Mouse (Mus musculus): ENCODE measurements around the gene Ank2. TPM values are rescaled to one million over a fixed set of nuclear protein-coding genes. Genes with fewer than 3 reads are reported as not detected.
"Not testable (repeated sequence)": the region's sequence is repeated elsewhere in the genome, so short reads cannot be mapped to it uniquely, and the experiment has no call there.

Gene Ank2
- polyA plus RNA-seq, 1 experiment from 2014 or later, result 47.1 TPM

- H3K27ac ChIP-seq, result no peak overlapping the region
- H3K4me1 ChIP-seq, result no peaks in the 10 kb centered on the region
- no peak for ATAC-seq (ENCODE audit: insufficient number of reproducible peaks, insufficient read depth, low FRiP score, low TSS enrichment)
- no peak overlapping the region for H3K9ac ChIP-seq
- no peak overlapping the region for H3K4me2 ChIP-seq (replicated peaks)
- no peaks in the 10 kb centered on the region for H3K27me3 ChIP-seq
- H3K36me3 ChIP-seq, result no peaks in the 10 kb centered on the region
- WGBS, result 75% methylated on average over 8 of the region's 8 CpGs
- peaks cover 5% of the 10 kb centered on the region; the same call in 1 of the 2 replicates for H3K9me3 ChIP-seq
- H3K4me3 ChIP-seq, result no peak overlapping the region
These were observed 153.2 kb downstream of the Ank2 start for GRCm38 (mm10) chr3:127345860-127346459.

- no peaks in the 10 kb centered on the region for H3K4me1 ChIP-seq
- WGBS, result 93% methylated on average over 2 of the region's 2 CpGs
- H3K27ac ChIP-seq, result no peak overlapping the region
- H3K4me2 ChIP-seq (replicated peaks), result no peak overlapping the region
- no peak overlapping the region for H3K9ac ChIP-seq
- no peaks in the 10 kb centered on the region for H3K36me3 ChIP-seq
- ATAC-seq (ENCODE audit: insufficient number of reproducible peaks, insufficient read depth, low FRiP score, low TSS enrichment), result no peak
- no peaks in the 10 kb centered on the region for H3K9me3 ChIP-seq
- H3K4me3 ChIP-seq, result no peak overlapping the region
- no peaks in the 10 kb centered on the region for H3K27me3 ChIP-seq
These were observed 157.8 kb downstream of the Ank2 start for GRCm38 (mm10) chr3:127341300-127341699.

- H3K27ac ChIP-seq, result no peak overlapping the region
- no peaks in the 10 kb centered on the region for H3K4me1 ChIP-seq
- H3K9me3 ChIP-seq, result no peaks in the 10 kb centered on the region
- H3K9ac ChIP-seq, result no peak overlapping the region
- H3K36me3 ChIP-seq, result no peaks in the 10 kb centered on the region
- no peak overlapping the region for H3K4me2 ChIP-seq (replicated peaks)
- no peaks in the 10 kb centered on the region for H3K27me3 ChIP-seq
- ATAC-seq (ENCODE audit: insufficient number of reproducible peaks, insufficient read depth, low FRiP score, low TSS enrichment), result no peak
- H3K4me3 ChIP-seq, result no peak overlapping the region
- WGBS, result 85% methylated on average over 6 of the region's 6 CpGs
These were observed 164.3 kb downstream of the Ank2 start for GRCm38 (mm10) chr3:127334876-127335275.

- Histone ChIP-seq H3K4me1 (no peaks in the 10 kb centered on the region), H3K9me3 (no peaks in the 10 kb centered on the region), H3K9ac (no peak overlapping the region), H3K27me3 (no peaks in the 10 kb centered on the region), H3K27ac (no peak overlapping the region), H3K4me3 (no peak overlapping the region), H3K4me2 (replicated peaks) (no peak overlapping the region), H3K36me3 (no peaks in the 10 kb centered on the region)
- no peak for ATAC-seq (ENCODE audit: insufficient number of reproducible peaks, insufficient read depth, low FRiP score, low TSS enrichment)
- 91% methylated on average over 6 of the region's 6 CpGs for WGBS
These were observed 167.6 kb downstream of the Ank2 start for GRCm38 (mm10) chr3:127331562-127331961.

- Histone ChIP-seq H3K27me3 (no peaks in the 10 kb centered on the region), H3K4me3 (no peak overlapping the region), H3K36me3 (no peaks in the 10 kb centered on the region), H3K9me3 (no peaks in the 10 kb centered on the region), H3K9ac (no peak overlapping the region), H3K4me1 (no peaks in the 10 kb centered on the region), H3K4me2 (replicated peaks) (no peak overlapping the region), H3K27ac (no peak overlapping the region)
- no peak for ATAC-seq (ENCODE audit: insufficient number of reproducible peaks, insufficient read depth, low FRiP score, low TSS enrichment)
- 83% methylated on average over 8 of the region's 8 CpGs for WGBS
These were observed 172.8 kb downstream of the Ank2 start for GRCm38 (mm10) chr3:127326355-127326754.

GRCm38 (mm10) chr3:127322870-127323269, 176.3 kb downstream of the Ank2 start:
- H3K9ac ChIP-seq, result no peak overlapping the region
- no peaks in the 10 kb centered on the region for H3K36me3 ChIP-seq
- H3K27me3 ChIP-seq, result no peaks in the 10 kb centered on the region
- no peaks in the 10 kb centered on the region for H3K9me3 ChIP-seq
- no peak overlapping the region for H3K4me2 ChIP-seq (replicated peaks)
- no peak overlapping the region for H3K4me3 ChIP-seq
- H3K4me1 ChIP-seq, result no peaks in the 10 kb centered on the region
- no peak for ATAC-seq (ENCODE audit: insufficient number of reproducible peaks, insufficient read depth, low FRiP score, low TSS enrichment)
- H3K27ac ChIP-seq, result no peak overlapping the region

GRCm38 (mm10) chr3:127321645-127322044, 177.5 kb downstream of the Ank2 start:
- no peak for ATAC-seq (ENCODE audit: insufficient number of reproducible peaks, insufficient read depth, low FRiP score, low TSS enrichment)
- 66% methylated on average over 5 of the region's 5 CpGs for WGBS
- H3K36me3 ChIP-seq, result no peaks in the 10 kb centered on the region
- no peak overlapping the region for H3K9ac ChIP-seq
- no peak overlapping the region for H3K27ac ChIP-seq
- H3K9me3 ChIP-seq, result no peaks in the 10 kb centered on the region
- H3K27me3 ChIP-seq, result no peaks in the 10 kb centered on the region
- no peak overlapping the region for H3K4me2 ChIP-seq (replicated peaks)
- H3K4me3 ChIP-seq, result no peak overlapping the region
- no peaks in the 10 kb centered on the region for H3K4me1 ChIP-seq

- not testable (repeated sequence) for H3K4me1 ChIP-seq; H3K4me2 ChIP-seq (replicated peaks); H3K27me3 ChIP-seq; H3K9ac ChIP-seq; H3K27ac ChIP-seq; H3K4me3 ChIP-seq; H3K9me3 ChIP-seq; H3K36me3 ChIP-seq; ATAC-seq (ENCODE audit: insufficient number of reproducible peaks, insufficient read depth, low FRiP score, low TSS enrichment)
- 86% methylated on average over 5 of the region's 5 CpGs for WGBS
These were observed 178.1 kb downstream of the Ank2 start for GRCm38 (mm10) chr3:127321031-127321430.

- Histone ChIP-seq H3K9me3 (no peaks in the 10 kb centered on the region), H3K4me1 (no peaks in the 10 kb centered on the region), H3K4me3 (no peak overlapping the region), H3K27me3 (no peaks in the 10 kb centered on the region), H3K4me2 (replicated peaks) (no peak overlapping the region), H3K36me3 (no peaks in the 10 kb centered on the region), H3K9ac (no peak overlapping the region), H3K27ac (no peak overlapping the region)
- no peak for ATAC-seq (ENCODE audit: insufficient number of reproducible peaks, insufficient read depth, low FRiP score, low TSS enrichment)
- 89% methylated on average over 8 of the region's 8 CpGs for WGBS
These were observed 178.8 kb downstream of the Ank2 start for GRCm38 (mm10) chr3:127320311-127320710.

GRCm38 (mm10) chr3:127317641-127318040, 181.5 kb downstream of the Ank2 start:
- Histone ChIP-seq H3K36me3 (no peaks in the 10 kb centered on the region), H3K4me1 (no peaks in the 10 kb centered on the region), H3K27me3 (no peaks in the 10 kb centered on the region), H3K4me3 (no peak overlapping the region), H3K9ac (no peak overlapping the region), H3K27ac (no peak overlapping the region), H3K9me3 (no peaks in the 10 kb centered on the region), H3K4me2 (replicated peaks) (no peak overlapping the region)
- WGBS, result 67% methylated on average over 6 of the region's 6 CpGs
- ATAC-seq (ENCODE audit: insufficient number of reproducible peaks, insufficient read depth, low FRiP score, low TSS enrichment), result no peak

GRCm38 (mm10) chr3:127316717-127317116, 182.4 kb downstream of the Ank2 start:
- H3K36me3 ChIP-seq, result no peaks in the 10 kb centered on the region
- H3K27ac ChIP-seq, result no peak overlapping the region
- H3K4me2 ChIP-seq (replicated peaks), result no peak overlapping the region
- H3K27me3 ChIP-seq, result no peaks in the 10 kb centered on the region
- no peak overlapping the region for H3K4me3 ChIP-seq
- WGBS, result 92% methylated on average over 2 of the region's 2 CpGs
- no peaks in the 10 kb centered on the region for H3K4me1 ChIP-seq
- no peaks in the 10 kb centered on the region for H3K9me3 ChIP-seq
- no peak for ATAC-seq (ENCODE audit: insufficient number of reproducible peaks, insufficient read depth, low FRiP score, low TSS enrichment)
- H3K9ac ChIP-seq, result no peak overlapping the region

- Histone ChIP-seq H3K27ac (no peak overlapping the region), H3K9ac (no peak overlapping the region), H3K4me2 (replicated peaks) (no peak overlapping the region), H3K27me3 (no peaks in the 10 kb centered on the region), H3K4me1 (no peaks in the 10 kb centered on the region), H3K4me3 (no peak overlapping the region), H3K9me3 (no peaks in the 10 kb centered on the region), H3K36me3 (no peaks in the 10 kb centered on the region)
- WGBS, result 87% methylated on average over 6 of the region's 6 CpGs
- no peak for ATAC-seq (ENCODE audit: insufficient number of reproducible peaks, insufficient read depth, low FRiP score, low TSS enrichment)
These were observed 187.6 kb downstream of the Ank2 start for GRCm38 (mm10) chr3:127311521-127311920.

GRCm38 (mm10) chr3:127310079-127310478, 189.1 kb downstream of the Ank2 start:
- ATAC-seq (ENCODE audit: insufficient number of reproducible peaks, insufficient read depth, low FRiP score, low TSS enrichment), result no peak
- WGBS, result 90% methylated on average over 3 of the region's 3 CpGs
- no peak overlapping the region for H3K27ac ChIP-seq

More at GRCm38 (mm10) chr3:127310079-127310478, 189.1 kb downstream of the Ank2 start:
- Histone ChIP-seq H3K4me3 (no peak overlapping the region), H3K36me3 (no peaks in the 10 kb centered on the region), H3K27me3 (no peaks in the 10 kb centered on the region), H3K4me2 (replicated peaks) (no peak overlapping the region), H3K9me3 (no peaks in the 10 kb centered on the region), H3K9ac (no peak overlapping the region), H3K4me1 (no peaks in the 10 kb centered on the region)
